8 mouse cellular contexts compared by ENCODE assay signal in the genomic region with DNA sequence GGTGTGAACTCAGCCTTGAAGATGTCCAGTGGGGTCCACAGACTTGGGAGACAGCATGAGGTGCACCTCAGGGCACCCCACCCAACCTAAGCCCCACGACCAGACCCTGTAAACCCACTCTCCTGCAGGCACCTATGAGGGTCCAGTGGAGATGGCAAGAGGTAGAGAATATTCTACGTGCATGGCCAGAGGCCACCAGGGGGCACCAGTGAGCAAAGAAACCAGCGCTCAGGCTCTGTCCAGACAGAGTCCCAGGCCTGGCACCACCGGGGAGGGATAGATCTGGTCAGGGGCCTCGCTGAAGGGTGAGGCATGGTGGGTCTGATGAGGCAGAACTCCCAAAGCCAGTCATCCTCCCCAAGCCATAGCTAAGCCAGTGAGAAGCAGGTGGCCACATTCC. TPM values are rescaled to one million over a fixed set of nuclear protein-coding genes. Genes with fewer than 3 reads are reported as not detected.
A peak's percentile ranks its signal among the peaks of the same experiment; 100 is the strongest.
DNase-seq lines count a peak whose midpoint lies in the region; ATAC-seq and TF ChIP-seq lines count a peak whose summit lies in the region.

No protein-coding gene starts in this region.

- no peaks in the 10 kb centered on the region for H3K9me3 ChIP-seq in intestine, embryonic 14.5 days (ENCODE audit: control insufficient read depth, low read length)
- H3K9me3 ChIP-seq in limb, embryonic 13.5 days = no peaks in the 10 kb centered on the region
- H3K9me3 ChIP-seq in midbrain, embryonic 15.5 days = no peaks in the 10 kb centered on the region

- H3K4me1 ChIP-seq in heart, adult 2 months (ENCODE audit: control insufficient read depth, insufficient read depth, low read length) = peaks cover 2% of the 10 kb centered on the region; the same call in 1 of the 2 replicates
- peaks cover 5% of the 10 kb centered on the region for H3K4me1 ChIP-seq in intestine, embryonic 14.5 days (replicated peaks; ENCODE audit: control insufficient read depth, insufficient read depth, low read length)
- H3K4me1 ChIP-seq in limb, embryonic 13.5 days = peaks cover 17% of the 10 kb centered on the region
- peaks cover 9% of the 10 kb centered on the region; the same call in 1 of the 2 replicates for H3K4me1 ChIP-seq in midbrain, embryonic 15.5 days

- TF ChIP-seq POLR2A in heart, adult 2 months (IDR thresholded peaks at IDR 0.05; ENCODE audit: insufficient read depth, low read depth, low read length) = no peak

- no peak overlapping the region for H3K9ac ChIP-seq in heart, adult 2 months (ENCODE audit: low read depth, low read length)
- H3K9ac ChIP-seq in intestine, embryonic 14.5 days (ENCODE audit: low read length) = no peak overlapping the region
- no peak overlapping the region for H3K9ac ChIP-seq in limb, embryonic 13.5 days
- no peak overlapping the region for H3K9ac ChIP-seq in midbrain, embryonic 15.5 days

- 5% methylated on average over 5 of the region's 5 CpGs for WGBS in heart, adult 2 months
- WGBS in intestine, embryonic 14.5 days = 6% methylated on average over 5 of the region's 5 CpGs
- WGBS in limb, embryonic 13.5 days = 10% methylated on average over 5 of the region's 5 CpGs
- WGBS in midbrain, embryonic 15.5 days = 10% methylated on average over 5 of the region's 5 CpGs

- H3K36me3 ChIP-seq in heart, adult 2 months (ENCODE audit: control insufficient read depth, insufficient read depth, low read length) = no peaks in the 10 kb centered on the region
- H3K36me3 ChIP-seq in intestine, embryonic 14.5 days (ENCODE audit: control insufficient read depth, insufficient read depth, low read length) = peaks cover 46% of the 10 kb centered on the region
- H3K36me3 ChIP-seq in limb, embryonic 13.5 days = peaks cover 55% of the 10 kb centered on the region
- peaks cover 18% of the 10 kb centered on the region; the same call in 1 of the 2 replicates for H3K36me3 ChIP-seq in midbrain, embryonic 15.5 days (replicated peaks)

- H3K27me3 ChIP-seq in heart, adult 2 months (ENCODE audit: control insufficient read depth, insufficient read depth, low read length) = no peaks in the 10 kb centered on the region
- no peaks in the 10 kb centered on the region for H3K27me3 ChIP-seq in intestine, embryonic 14.5 days (replicated peaks; ENCODE audit: control insufficient read depth, insufficient read depth, low read length)
- no peaks in the 10 kb centered on the region for H3K27me3 ChIP-seq in limb, embryonic 13.5 days
- no peaks in the 10 kb centered on the region for H3K27me3 ChIP-seq in midbrain, embryonic 15.5 days (replicated peaks)

- intact Hi-C loops in heart, adult 2 months (cut with DNase I) = loop anchor here (5.0 kb wide), 1 partner anchor 286 kb away; no protein-coding TSS in a partner anchor
- intact Hi-C loops in heart, postnatal 25 days (cut with DNase I) = loop anchor here (5.0 to 10.0 kb wide), 2 partner anchors 286 to 328 kb away; no protein-coding TSS in a partner anchor

- no peak overlapping the region for H3K27ac ChIP-seq in heart, adult 2 months
- no peak overlapping the region for H3K27ac ChIP-seq in intestine, embryonic 14.5 days (ENCODE audit: low read depth)
- no peak overlapping the region for H3K27ac ChIP-seq in limb, embryonic 13.5 days
- H3K27ac ChIP-seq in midbrain, embryonic 15.5 days = no peak overlapping the region

- peak; percentile 65 to 82 for DNase-seq in heart, adult 2 months
- DNase-seq in heart, postnatal 25 days (ENCODE audit: low spot score) = no peak
- DNase-seq in cerebellum, postnatal 25 days = peak; percentile 88 to 93
- peak; percentile 63 for DNase-seq in gastrocnemius, adult 18-20 months (ENCODE audit: low spot score)
- peak; percentile 95 for DNase-seq in intestine, embryonic 14.5 days (ENCODE audit: low spot score)
- peak; percentile 34 to 63 for DNase-seq in spleen, postnatal 14 days (ENCODE audit: low spot score in 2 of 2)

- H3K4me2 ChIP-seq in intestine, embryonic 14.5 days (ENCODE audit: low read length) = no peak overlapping the region
- no peak overlapping the region for H3K4me2 ChIP-seq in limb, embryonic 13.5 days (replicated peaks)
- H3K4me2 ChIP-seq in midbrain, embryonic 15.5 days = no peak overlapping the region

- no peaks in the 10 kb centered on the region for H3K79me2 ChIP-seq in heart, adult 2 months (replicated peaks; ENCODE audit: control insufficient read depth, insufficient read depth, low read length)

- no peak overlapping the region for H3K4me3 ChIP-seq in heart, adult 2 months
- no peak overlapping the region for H3K4me3 ChIP-seq in intestine, embryonic 14.5 days (ENCODE audit: low read depth, low read length)
- no peak overlapping the region for H3K4me3 ChIP-seq in limb, embryonic 13.5 days
- no peak overlapping the region for H3K4me3 ChIP-seq in midbrain, embryonic 15.5 days

- TF ChIP-seq EP300 in heart, adult 2 months (IDR thresholded peaks at IDR 0.05; ENCODE audit: insufficient read depth, low read depth, low read length) = no peak

- peak; percentile 90 for TF ChIP-seq CTCF in heart, adult 2 months (IDR thresholded peaks at IDR 0.05)

- peak; percentile 61 for ATAC-seq in intestine, embryonic 14.5 days (replicated peaks; ENCODE audit: low FRiP score, low TSS enrichment, low read depth)
- ATAC-seq in limb, embryonic 13.5 days (ENCODE audit: low FRiP score, low read depth) = peak; percentile 42; the same call in 1 of the 2 replicates
- peak; percentile 58 for ATAC-seq in midbrain, embryonic 15.5 days (replicated peaks)

RNA-seq across cellular contexts. Expression of gene Ccnk, which starts 27.3 kb away (rescaled TPM):
- total RNA-seq in heart, adult 2 months (2021) = 10 to 100 TPM; 28.9 to 31.9 TPM
- polyA plus RNA-seq in heart, adult 2 months (2012; rRNA removed) = 14.8 and 20.6 TPM in 2 replicates
- total RNA-seq in heart, postnatal 25 days (2021) = 10 to 100 TPM; 28.0 to 28.9 TPM
- total RNA-seq in gastrocnemius, adult 18-20 months (2021) = 100 to 1,000 TPM; 127 to 147 TPM
- 4.7 and 5.1 TPM in 2 replicates for polyA plus RNA-seq in intestine, embryonic 14.5 days (2014; fragmentation: Nextera tagmentation; extraction: Ambion mirVana)
- 4.1 and 4.4 TPM in 2 replicates for polyA plus RNA-seq in limb, embryonic 13.5 days (2015; fragmentation: Nextera tagmentation; extraction: Ambion mirVana)
- 2.4 and 3.7 TPM in 2 replicates for polyA plus RNA-seq in midbrain, embryonic 15.5 days (2015; fragmentation: Nextera tagmentation; extraction: Ambion mirVana)

RNA-seq across cellular contexts. Expression of gene Setd3, which starts 27.5 kb away (rescaled TPM):
- total RNA-seq in heart, adult 2 months (2021) = 10 to 100 TPM; 84.6 to 99.8 TPM
- polyA plus RNA-seq in heart, adult 2 months (2012; rRNA removed) = 25.0 and 46.8 TPM in 2 replicates
- total RNA-seq in heart, postnatal 25 days (2021) = 10 to 100 TPM; 82.0 to 89.7 TPM
- 100 to 1,000 TPM; 106 to 113 TPM for total RNA-seq in gastrocnemius, adult 18-20 months (2021)
- polyA plus RNA-seq in intestine, embryonic 14.5 days (2014; fragmentation: Nextera tagmentation; extraction: Ambion mirVana) = 75.9 and 83.6 TPM in 2 replicates
- polyA plus RNA-seq in limb, embryonic 13.5 days (2015; fragmentation: Nextera tagmentation; extraction: Ambion mirVana) = 93.2 and 96.1 TPM in 2 replicates
- polyA plus RNA-seq in midbrain, embryonic 15.5 days (2015; fragmentation: Nextera tagmentation; extraction: Ambion mirVana) = 88.0 and 95.0 TPM in 2 replicates
